Mouse (Mus musculus): ENCODE data around the gene Col28a1. TPM values are rescaled to one million over a fixed set of nuclear protein-coding genes. Genes with fewer than 3 reads are reported as not detected.
A peak's percentile ranks its signal among the peaks of the same experiment; 100 is the strongest.

The Col28a1 gene
- polyA plus RNA-seq (2016; fragmentation: Nextera tagmentation; extraction: Ambion mirVana) = 0.10 and 0.12 TPM in 2 replicates

DNA sequence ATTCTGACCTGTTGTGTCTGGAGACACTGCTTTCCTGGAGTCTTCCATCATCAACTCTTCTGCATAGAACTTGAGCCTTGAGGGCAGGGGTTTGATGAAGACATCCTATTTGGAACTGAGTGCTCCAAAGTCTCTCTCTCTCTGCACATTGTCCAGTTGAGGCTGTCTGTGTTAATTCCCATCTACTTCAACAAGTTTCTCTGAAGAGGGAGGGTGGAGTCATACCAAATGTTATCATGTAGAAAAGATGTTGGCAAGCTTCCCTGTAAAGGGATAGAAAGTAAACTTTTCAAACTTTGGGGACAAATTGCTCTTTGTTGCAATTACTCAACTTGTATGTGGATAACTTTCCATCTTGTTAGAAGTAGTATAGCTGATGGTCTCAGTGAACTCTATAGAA is at the start of gene Col28a1:
Gene Col28a1, minus strand, starts transcription at position 101 of the 400 bp plus-strand sequence.
- Histone ChIP-seq H3K4me1 (no peaks in the 10 kb centered on the region), H3K9me3 (peaks cover 13% of the 10 kb centered on the region), H3K4me3 (no peak within 1 kb of the TSS), H3K27ac (no peak within 1 kb of the TSS), H3K36me3 (replicated peaks) (no peaks in the 10 kb centered on the region), H3K27me3 (ENCODE audit: poor library complexity, severe bottlenecking) (no peaks in the 10 kb centered on the region)
- no peak for DNase-seq (ENCODE audit: extremely low spot score, low spot score)

DNA sequence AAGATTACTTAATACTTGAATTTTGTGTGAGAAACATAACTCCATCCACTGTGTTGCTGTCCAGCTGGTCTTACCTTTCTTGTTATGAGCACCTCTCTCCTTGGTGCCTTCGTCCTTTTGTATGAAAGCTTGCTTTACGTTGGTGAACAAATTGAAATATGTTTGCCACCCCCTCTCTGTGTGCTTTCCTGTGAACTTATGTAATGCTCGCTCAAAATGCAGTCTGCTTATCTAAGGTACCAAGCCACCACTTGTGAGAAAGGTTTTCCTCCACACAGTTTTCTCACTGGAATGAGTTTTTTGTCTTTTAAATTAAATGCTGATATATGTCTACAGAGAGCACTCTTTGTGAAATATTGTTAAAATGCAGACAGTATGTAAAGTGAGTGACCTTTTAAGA is 36.2 kb upstream of the Col28a1 start:
- no peak for DNase-seq (ENCODE audit: extremely low spot score, low spot score)
- Histone ChIP-seq H3K9me3 (no peaks in the 10 kb centered on the region), H3K36me3 (replicated peaks) (peaks cover 63% of the 10 kb centered on the region), H3K4me1 (no peaks in the 10 kb centered on the region), H3K4me3 (no peak overlapping the region), H3K27me3 (ENCODE audit: poor library complexity, severe bottlenecking) (no peaks in the 10 kb centered on the region), H3K27ac (no peak overlapping the region)
- WGBS = 92% methylated on average over 3 of the region's 3 CpGs

- no peak for DNase-seq (ENCODE audit: extremely low spot score, low spot score)
- Histone ChIP-seq H3K27me3 (ENCODE audit: poor library complexity, severe bottlenecking) (no peaks in the 10 kb centered on the region), H3K36me3 (replicated peaks) (peaks cover 49% of the 10 kb centered on the region), H3K27ac (no peak overlapping the region), H3K9me3 (no peaks in the 10 kb centered on the region), H3K4me1 (no peaks in the 10 kb centered on the region), H3K4me3 (no peak overlapping the region)
- 94% methylated on average over 3 of the region's 3 CpGs for WGBS
Measured at GRCm38 (mm10) chr6:8227035-8227434, 34.6 kb upstream of the Col28a1 start.

GRCm38 (mm10) chr6:8210661-8211060 is 18.2 kb upstream of the Col28a1 start:
- Histone ChIP-seq H3K27me3 (ENCODE audit: poor library complexity, severe bottlenecking) (no peaks in the 10 kb centered on the region), H3K9me3 (no peaks in the 10 kb centered on the region), H3K4me3 (peak overlapping the region; percentile 83; the same call in 1 of the 2 replicates), H3K27ac (no peak overlapping the region), H3K4me1 (peaks cover 13% of the 10 kb centered on the region), H3K36me3 (replicated peaks) (peaks cover 28% of the 10 kb centered on the region)
- WGBS = 88% methylated on average over 3 of the region's 3 CpGs
- no peak for DNase-seq (ENCODE audit: extremely low spot score, low spot score)

- Histone ChIP-seq H3K4me3 (peak overlapping the region; percentile 83), H3K9me3 (no peaks in the 10 kb centered on the region), H3K4me1 (peaks cover 13% of the 10 kb centered on the region), H3K27me3 (ENCODE audit: poor library complexity, severe bottlenecking) (no peaks in the 10 kb centered on the region), H3K36me3 (replicated peaks) (peaks cover 20% of the 10 kb centered on the region), H3K27ac (peak overlapping the region; percentile 98)
- 14% methylated on average over 10 of the region's 10 CpGs for WGBS
- DNase-seq (ENCODE audit: extremely low spot score, low spot score) = no peak
Measured at GRCm38 (mm10) chr6:8209866-8210186, 17.4 kb upstream of the Col28a1 start.

DNA sequence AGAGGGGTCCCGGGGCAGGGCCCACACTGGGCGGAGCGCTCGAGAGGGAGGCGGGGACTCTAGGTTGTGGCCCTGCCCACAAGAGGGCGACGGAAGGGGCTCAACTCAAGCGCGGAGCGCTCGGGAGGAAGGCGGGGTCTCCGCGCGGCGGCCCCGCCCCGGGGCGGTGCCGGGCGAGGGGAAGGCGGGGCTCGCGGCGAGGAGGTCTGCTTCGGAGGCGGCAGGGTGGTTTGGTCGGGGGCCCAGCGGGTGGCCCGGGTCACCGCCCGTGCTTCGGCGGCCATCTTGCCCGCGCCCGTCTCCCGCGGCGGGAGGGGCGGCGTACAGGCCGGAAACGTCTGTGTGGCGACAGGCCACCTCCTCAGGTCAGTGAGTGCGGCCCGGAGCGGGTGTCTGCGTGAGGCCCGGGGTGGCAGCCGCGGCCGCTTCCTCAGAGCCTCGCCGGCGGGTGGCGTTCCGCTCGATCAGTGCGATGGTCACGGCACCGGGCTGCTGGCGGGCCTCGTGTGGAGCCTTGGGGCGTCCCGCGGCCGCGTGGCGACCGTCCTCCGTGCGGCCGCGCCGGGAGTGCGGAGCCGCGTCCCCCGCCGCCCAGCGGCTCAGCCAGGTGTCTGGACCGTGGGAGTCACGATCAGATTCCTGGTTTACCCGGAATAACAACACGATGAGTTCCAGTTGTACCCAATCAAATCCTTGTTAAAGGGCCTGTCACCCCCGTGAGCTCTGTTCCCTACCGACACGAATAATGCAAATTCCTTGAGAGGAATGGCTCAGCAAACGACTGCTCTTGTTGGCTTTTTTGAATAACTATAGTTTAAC is 16.8 kb upstream of the Col28a1 start, which contains the start of gene Mios:
Gene Mios, plus strand, starts transcription at position 176 of the 819 bp plus-strand sequence.
- Histone ChIP-seq H3K4me1 (peaks cover 13% of the 10 kb centered on the region), H3K36me3 (replicated peaks) (peaks cover 16% of the 10 kb centered on the region), H3K4me3 (peak within 1 kb of the TSS; percentile 83), H3K27me3 (ENCODE audit: poor library complexity, severe bottlenecking) (no peaks in the 10 kb centered on the region), H3K9me3 (no peaks in the 10 kb centered on the region), H3K27ac (peak within 1 kb of the TSS; percentile 98)
- under 1% methylated on average over 90 of the region's 90 CpGs for WGBS
- DNase-seq (ENCODE audit: extremely low spot score, low spot score) = peak; percentile 90

- no peak overlapping the region for H3K4me3 ChIP-seq
- H3K4me1 ChIP-seq = no peaks in the 10 kb centered on the region
- no peak for DNase-seq (ENCODE audit: extremely low spot score, low spot score)
- H3K27me3 ChIP-seq (ENCODE audit: poor library complexity, severe bottlenecking) = no peaks in the 10 kb centered on the region
- no peaks in the 10 kb centered on the region for H3K36me3 ChIP-seq (replicated peaks)
- H3K9me3 ChIP-seq = no peaks in the 10 kb centered on the region
- WGBS = 80% methylated on average over 3 of the region's 3 CpGs
- H3K27ac ChIP-seq = no peak overlapping the region
Measured at GRCm38 (mm10) chr6:8189917-8190316, 2.5 kb downstream of the Col28a1 start.

DNA sequence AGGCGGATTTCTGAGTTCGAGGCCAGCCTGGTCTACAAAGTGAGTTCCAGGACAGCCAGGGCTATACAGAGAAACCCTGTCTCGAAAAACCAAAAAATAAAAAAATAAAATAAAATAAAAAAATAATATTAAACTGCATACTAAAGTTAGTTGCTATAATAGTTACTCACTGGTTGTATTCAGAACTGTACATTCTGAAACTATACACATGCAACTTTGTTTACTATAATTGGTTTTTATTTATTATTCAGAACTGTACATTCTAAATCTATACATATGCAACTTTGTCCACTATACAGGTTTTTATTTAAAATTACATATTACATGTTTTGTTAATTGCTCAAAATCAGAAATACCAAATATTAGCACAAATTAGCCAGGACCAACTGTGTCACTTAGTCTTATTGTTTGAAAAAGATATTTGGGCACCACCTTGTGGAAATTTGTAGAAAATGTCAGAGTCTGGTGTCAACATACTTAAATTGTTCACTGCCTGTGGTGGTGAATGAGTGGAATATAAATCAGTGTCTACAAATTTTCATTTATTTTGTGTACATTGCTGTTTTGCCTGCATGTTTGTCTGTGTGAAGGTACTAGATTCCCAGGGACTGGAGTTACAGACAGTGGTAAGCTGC is 3.7 kb downstream of the Col28a1 start:
- 94% methylated on average over 3 of the region's 3 CpGs for WGBS
- Histone ChIP-seq H3K9me3 (no peaks in the 10 kb centered on the region), H3K4me3 (no peak overlapping the region), H3K36me3 (replicated peaks) (no peaks in the 10 kb centered on the region), H3K27ac (no peak overlapping the region), H3K27me3 (ENCODE audit: poor library complexity, severe bottlenecking) (no peaks in the 10 kb centered on the region), H3K4me1 (no peaks in the 10 kb centered on the region)
- no peak for DNase-seq (ENCODE audit: extremely low spot score, low spot score)

- no peaks in the 10 kb centered on the region for H3K9me3 ChIP-seq
- peaks cover 16% of the 10 kb centered on the region for H3K4me1 ChIP-seq
- no peaks in the 10 kb centered on the region for H3K27me3 ChIP-seq (ENCODE audit: poor library complexity, severe bottlenecking)
- no peak for DNase-seq (ENCODE audit: extremely low spot score, low spot score)
- H3K36me3 ChIP-seq (replicated peaks) = no peaks in the 10 kb centered on the region
- peak overlapping the region; percentile 42 for H3K27ac ChIP-seq
- 0 out of 2 replicates have a peak overlapping the region, but pooled peaks have one; percentile 10 for H3K4me3 ChIP-seq
- WGBS = 33% methylated on average over 10 of the region's 10 CpGs
Measured at GRCm38 (mm10) chr6:8178397-8178941, 13.9 kb downstream of the Col28a1 start.

- Histone ChIP-seq H3K4me3 (no peak overlapping the region), H3K27me3 (ENCODE audit: poor library complexity, severe bottlenecking) (no peaks in the 10 kb centered on the region), H3K27ac (no peak overlapping the region), H3K4me1 (peaks cover 16% of the 10 kb centered on the region), H3K36me3 (replicated peaks) (no peaks in the 10 kb centered on the region), H3K9me3 (no peaks in the 10 kb centered on the region)
- 92% methylated on average over 2 of the region's 2 CpGs for WGBS
- no peak for DNase-seq (ENCODE audit: extremely low spot score, low spot score)
Measured at GRCm38 (mm10) chr6:8176116-8176515, 16.3 kb downstream of the Col28a1 start.

- no peak for DNase-seq (ENCODE audit: extremely low spot score, low spot score)
- no peaks in the 10 kb centered on the region for H3K27me3 ChIP-seq (ENCODE audit: poor library complexity, severe bottlenecking)
- H3K36me3 ChIP-seq (replicated peaks) = no peaks in the 10 kb centered on the region
- H3K9me3 ChIP-seq = no peaks in the 10 kb centered on the region
- H3K4me1 ChIP-seq = peaks cover 16% of the 10 kb centered on the region
- no peak overlapping the region for H3K4me3 ChIP-seq
- no peak overlapping the region for H3K27ac ChIP-seq
- WGBS = 95% methylated on average over 7 of the region's 7 CpGs
Measured at GRCm38 (mm10) chr6:8175346-8175745, 17.1 kb downstream of the Col28a1 start.

DNA sequence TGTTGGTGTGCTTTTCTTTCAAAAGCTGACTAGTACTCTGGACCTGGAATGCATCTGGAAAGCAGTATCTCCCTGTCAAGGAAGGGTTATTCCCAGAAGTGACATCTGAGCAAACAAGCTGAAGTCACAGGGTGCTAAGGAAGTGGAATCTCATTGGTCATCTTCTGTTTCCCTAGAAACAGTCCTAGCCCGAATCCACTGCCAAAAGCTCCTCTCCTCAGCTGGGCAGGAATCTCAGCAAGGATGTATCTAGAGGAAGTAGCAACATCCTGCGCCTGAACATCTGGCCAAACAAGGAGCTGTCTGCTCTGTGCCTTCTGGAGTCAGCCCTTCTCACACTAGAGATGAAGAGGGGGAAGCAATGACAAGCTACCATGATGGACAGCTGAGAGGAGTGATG is 18.4 kb downstream of the Col28a1 start:
- no peaks in the 10 kb centered on the region for H3K9me3 ChIP-seq
- WGBS = 63% methylated on average over 2 of the region's 2 CpGs
- DNase-seq (ENCODE audit: extremely low spot score, low spot score) = no peak

GRCm38 (mm10) chr6:8172101-8172500 is 20.3 kb downstream of the Col28a1 start:
- 78% methylated on average over 1 of the region's 1 CpGs for WGBS
- no peaks in the 10 kb centered on the region for H3K36me3 ChIP-seq (replicated peaks)
- no peak for DNase-seq (ENCODE audit: extremely low spot score, low spot score)
- H3K4me3 ChIP-seq = no peak overlapping the region
- H3K27me3 ChIP-seq (ENCODE audit: poor library complexity, severe bottlenecking) = no peaks in the 10 kb centered on the region
- no peak overlapping the region for H3K27ac ChIP-seq
- H3K9me3 ChIP-seq = no peaks in the 10 kb centered on the region
- peaks cover 5% of the 10 kb centered on the region; the same call in 1 of the 2 replicates for H3K4me1 ChIP-seq

More for the DNA sequence above, 18.4 kb downstream of the Col28a1 start:
- Histone ChIP-seq H3K4me1 (peaks cover 20% of the 10 kb centered on the region), H3K36me3 (replicated peaks) (no peaks in the 10 kb centered on the region), H3K27ac (no peak overlapping the region), H3K27me3 (ENCODE audit: poor library complexity, severe bottlenecking) (no peaks in the 10 kb centered on the region), H3K4me3 (no peak overlapping the region)

Data from forebrain, embryonic 10.5 days (tissue).